Mouse (Mus musculus) 416B (cell line): Measurements from ENCODE around the gene Aldh1a1.
"Not testable (repeated sequence)": the region's sequence is repeated elsewhere in the genome, so short reads cannot be mapped to it uniquely, and the experiment has no call there.

ENCODE experiments used
- DNase-seq: peaks from one replicate; pipeline ENCODE4 v3.0.0; 2011; ENCODE audit warnings: low read depth

Aldh1a1 gene

GRCm38 (mm10) chr19:20555365-20555764 lies 62.9 kb downstream of the Aldh1a1 start:
- no peak for DNase-seq

GRCm38 (mm10) chr19:20557211-20557610 lies 64.7 kb downstream of the Aldh1a1 start:
- peak; percentile 18 for DNase-seq

- DNase-seq: no peak
Observed at GRCm38 (mm10) chr19:20558069-20558468, 65.6 kb downstream of the Aldh1a1 start.

GRCm38 (mm10) chr19:20558544-20558943 lies 66.0 kb downstream of the Aldh1a1 start:
- no peak for DNase-seq

- peak; percentile 67 for DNase-seq
Observed at GRCm38 (mm10) chr19:20558952-20559351, 66.4 kb downstream of the Aldh1a1 start.

GRCm38 (mm10) chr19:20559952-20560351 lies 67.4 kb downstream of the Aldh1a1 start:
- peak; percentile 49 for DNase-seq

GRCm38 (mm10) chr19:20562396-20562795 lies 69.9 kb downstream of the Aldh1a1 start:
- no peak for DNase-seq

GRCm38 (mm10) chr19:20566294-20566693 lies 73.8 kb downstream of the Aldh1a1 start:
- DNase-seq: no peak

GRCm38 (mm10) chr19:20567039-20567438 lies 74.5 kb downstream of the Aldh1a1 start:
- DNase-seq: peak; percentile 17

- no peak for DNase-seq
Observed at GRCm38 (mm10) chr19:20576984-20577383, 84.5 kb downstream of the Aldh1a1 start.

GRCm38 (mm10) chr19:20577429-20577828 lies 84.9 kb downstream of the Aldh1a1 start:
- DNase-seq: no peak

- DNase-seq: no peak
Observed at GRCm38 (mm10) chr19:20599951-20600350, 107.4 kb downstream of the Aldh1a1 start.

GRCm38 (mm10) chr19:20601739-20602138 lies 109.2 kb downstream of the Aldh1a1 start:
- peak; percentile 60 for DNase-seq

- no peak for DNase-seq
Observed at GRCm38 (mm10) chr19:20603212-20603611, 110.7 kb downstream of the Aldh1a1 start.

- DNase-seq: no peak
Observed at GRCm38 (mm10) chr19:20603866-20604265, 111.4 kb downstream of the Aldh1a1 start.

GRCm38 (mm10) chr19:20614252-20614930 lies 121.9 kb downstream of the Aldh1a1 start:
- peak; percentile 27 for DNase-seq

GRCm38 (mm10) chr19:20622434-20622833 lies 129.9 kb downstream of the Aldh1a1 start:
- no peak for DNase-seq

- DNase-seq: no peak
Observed at GRCm38 (mm10) chr19:20623416-20623815, 130.9 kb downstream of the Aldh1a1 start.

- DNase-seq: no peak
Observed at GRCm38 (mm10) chr19:20631020-20631419, 138.5 kb downstream of the Aldh1a1 start.

GRCm38 (mm10) chr19:20633876-20634691 lies 141.6 kb downstream of the Aldh1a1 start:
- no peak for DNase-seq

- no peak for DNase-seq
Observed at GRCm38 (mm10) chr19:20644346-20644745, 151.8 kb downstream of the Aldh1a1 start.

- not testable (repeated sequence) for DNase-seq
Observed at GRCm38 (mm10) chr19:20647496-20647895, 155.0 kb downstream of the Aldh1a1 start.

- DNase-seq: no peak
Observed at GRCm38 (mm10) chr19:20650008-20650407, 157.5 kb downstream of the Aldh1a1 start.
